Mouse (Mus musculus) left cerebral cortex, adult 11 months (tissue): ENCODE data around the gene Ptov1.

Experiments
- DNase-seq: peaks from one replicate; pipeline ENCODE4 v3.0.0; 2022; ENCODE audit warnings: low spot score

Gene Ptov1

DNA sequence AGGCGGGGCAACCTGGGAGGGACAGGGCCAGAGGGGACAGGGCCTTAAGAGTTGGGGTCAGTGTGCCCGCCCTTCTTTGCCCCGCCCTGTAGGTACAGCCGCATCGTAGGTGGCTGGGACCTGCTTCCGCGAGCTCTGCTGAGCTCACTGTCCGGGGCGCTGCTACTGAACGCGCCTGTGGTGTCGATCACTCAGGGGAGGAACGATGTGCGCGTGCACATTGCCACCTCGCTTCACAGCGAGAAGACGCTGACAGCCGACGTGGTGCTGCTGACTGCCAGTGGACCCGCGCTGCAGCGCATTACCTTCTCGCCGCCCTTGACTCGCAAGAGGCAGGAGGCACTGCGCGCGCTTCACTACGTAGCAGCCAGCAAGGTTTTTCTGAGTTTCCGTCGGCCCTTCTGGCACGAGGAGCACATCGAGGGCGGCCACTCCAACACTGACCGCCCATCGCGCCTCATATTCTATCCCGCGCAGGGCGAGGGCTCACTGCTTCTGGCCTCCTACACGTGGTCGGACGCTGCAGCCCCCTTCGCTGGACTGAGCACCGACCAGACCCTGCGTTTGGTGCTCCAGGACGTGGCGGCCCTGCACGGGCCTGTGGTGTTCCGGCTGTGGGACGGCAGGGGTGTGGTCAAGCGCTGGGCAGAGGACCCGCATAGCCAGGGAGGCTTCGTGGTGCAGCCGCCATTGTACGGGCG, 29.9 kb downstream of the Ptov1 start:
- DNase-seq = no peak

DNA sequence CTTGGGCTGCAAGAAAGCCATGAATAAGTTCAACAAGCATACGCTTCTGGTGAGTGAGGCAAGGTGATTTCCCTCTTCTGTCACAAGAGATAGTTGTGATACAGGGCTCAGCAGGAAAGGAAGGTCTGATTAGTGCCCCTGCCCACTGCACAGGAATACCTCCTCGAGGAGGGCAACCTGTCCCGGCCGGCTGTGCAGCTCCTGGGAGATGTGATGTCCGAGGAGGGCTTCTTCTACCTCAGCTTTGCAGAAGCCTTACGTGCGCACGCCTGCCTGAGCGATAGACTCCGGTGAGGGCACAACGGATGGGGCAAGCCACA, 30.5 kb downstream of the Ptov1 start:
- DNase-seq = no peak

DNA sequence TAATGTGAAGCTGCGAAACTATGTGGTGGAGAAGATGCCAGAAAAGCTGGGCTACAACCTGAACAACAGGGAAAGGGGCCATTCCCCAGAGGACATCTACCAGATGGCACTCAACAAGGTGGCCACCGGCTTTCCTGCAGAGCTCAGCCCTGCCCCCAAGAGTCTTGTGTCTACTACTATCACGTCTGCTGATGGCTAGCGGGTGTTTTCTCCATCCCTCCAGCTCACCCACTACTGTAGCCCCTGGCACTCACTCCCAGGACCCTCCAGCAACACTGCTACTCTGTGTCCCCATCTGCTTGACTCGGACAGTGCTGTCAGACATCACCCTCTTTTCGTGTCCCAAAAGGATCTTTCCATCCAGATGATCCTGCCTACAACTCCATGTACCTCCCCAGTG, 31.5 kb downstream of the Ptov1 start:
- no peak for DNase-seq

DNA sequence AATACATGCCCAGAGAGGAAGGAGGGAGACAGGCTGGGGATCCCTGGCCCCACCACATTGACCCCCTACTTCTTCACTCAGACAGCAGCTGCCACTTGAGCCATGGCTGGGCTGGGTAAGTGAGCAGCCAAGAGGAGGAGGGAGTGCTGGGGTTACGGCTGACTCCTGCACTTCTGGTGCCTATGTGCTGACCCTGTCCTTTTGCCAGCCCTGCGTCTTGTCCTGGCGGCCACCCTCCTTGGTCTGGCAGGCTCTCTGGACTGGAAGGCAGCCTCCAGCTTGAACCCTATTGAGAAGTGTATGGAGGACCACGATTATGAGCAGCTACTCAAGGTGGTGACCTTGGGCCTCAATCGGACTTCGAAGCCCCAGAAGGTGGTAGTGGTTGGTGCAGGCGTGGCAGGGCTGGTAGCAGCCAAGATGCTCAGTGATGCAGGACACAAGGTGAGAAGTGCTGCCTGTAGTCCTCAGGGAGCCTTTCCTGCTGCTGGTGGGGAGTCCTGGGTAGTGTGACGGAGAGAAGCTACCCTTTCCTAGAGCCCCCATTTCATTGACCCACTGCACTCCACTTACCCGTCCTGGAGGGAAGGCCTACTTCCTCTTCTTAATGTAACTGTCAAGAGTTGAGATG, 33.0 kb downstream of the Ptov1 start:
- no peak for DNase-seq

DNA sequence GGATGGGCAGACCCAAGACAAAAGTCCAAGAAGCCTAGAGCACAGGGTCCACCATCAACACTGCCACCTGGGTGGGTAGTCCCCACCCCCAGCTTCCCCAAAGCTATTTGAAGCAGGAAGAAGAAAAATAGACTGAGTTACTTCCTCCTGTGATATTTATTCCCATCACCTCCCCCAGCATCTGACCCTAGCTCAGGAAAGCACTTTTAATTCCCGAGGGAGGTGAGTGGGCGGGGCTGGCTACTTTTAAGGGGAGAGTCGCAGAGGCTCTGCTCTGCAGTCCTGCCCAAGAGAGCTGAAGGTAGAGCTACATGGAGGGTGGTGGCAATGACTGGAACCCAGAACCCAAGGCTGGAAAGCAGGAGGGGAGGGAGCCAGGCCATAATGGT, 33.6 kb downstream of the Ptov1 start:
- no peak for DNase-seq

DNA sequence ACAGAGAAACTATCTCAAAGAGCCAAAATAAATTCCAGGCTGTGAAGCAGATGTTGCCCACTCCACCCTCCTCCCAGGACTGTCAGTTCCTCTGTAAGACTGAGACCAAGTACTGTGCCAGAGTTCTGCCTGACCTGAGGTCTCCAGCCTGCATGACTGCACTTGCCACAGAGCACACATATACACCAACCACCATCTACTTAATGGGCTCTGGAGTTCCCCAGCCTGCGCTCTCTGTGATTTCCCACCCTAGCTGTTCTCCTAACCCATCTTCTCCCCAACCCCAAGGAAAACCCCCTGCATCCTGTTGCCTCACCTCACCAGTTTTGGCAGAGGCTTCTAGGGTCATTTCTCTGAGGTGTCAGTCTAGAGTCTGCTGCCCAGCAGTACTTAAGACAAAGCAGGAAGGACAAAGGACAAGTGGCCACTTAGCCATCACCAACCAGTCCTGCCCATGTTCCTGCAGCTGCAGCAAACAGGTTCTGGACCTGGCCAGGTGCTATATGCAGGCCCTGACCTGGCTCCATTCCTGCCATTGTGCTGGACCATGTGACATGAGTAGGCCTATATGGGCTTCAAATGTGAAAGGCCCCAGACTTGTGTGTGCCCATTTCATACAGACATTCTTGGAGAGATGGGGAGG, 34.1 kb downstream of the Ptov1 start:
- no peak for DNase-seq

DNA sequence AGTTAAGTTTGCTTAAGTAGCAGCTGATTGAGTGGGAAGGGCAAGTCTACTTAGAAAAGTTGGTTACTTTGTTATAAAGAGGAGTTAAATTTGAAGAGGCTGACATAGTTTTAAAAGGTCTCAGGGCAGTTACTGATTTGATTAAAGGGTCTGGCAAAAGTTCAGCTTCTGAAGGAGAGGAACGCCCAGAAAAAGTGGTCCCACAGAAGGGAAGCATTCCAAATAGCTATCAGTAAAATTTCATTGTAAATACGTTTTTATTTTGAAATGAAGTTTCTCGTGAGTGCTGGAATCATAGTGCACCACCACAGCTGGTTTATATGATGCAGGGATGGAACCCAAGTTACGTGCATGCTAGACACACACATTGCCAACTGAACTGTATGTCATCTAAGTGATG, 36.8 kb downstream of the Ptov1 start:
- no peak for DNase-seq

DNA sequence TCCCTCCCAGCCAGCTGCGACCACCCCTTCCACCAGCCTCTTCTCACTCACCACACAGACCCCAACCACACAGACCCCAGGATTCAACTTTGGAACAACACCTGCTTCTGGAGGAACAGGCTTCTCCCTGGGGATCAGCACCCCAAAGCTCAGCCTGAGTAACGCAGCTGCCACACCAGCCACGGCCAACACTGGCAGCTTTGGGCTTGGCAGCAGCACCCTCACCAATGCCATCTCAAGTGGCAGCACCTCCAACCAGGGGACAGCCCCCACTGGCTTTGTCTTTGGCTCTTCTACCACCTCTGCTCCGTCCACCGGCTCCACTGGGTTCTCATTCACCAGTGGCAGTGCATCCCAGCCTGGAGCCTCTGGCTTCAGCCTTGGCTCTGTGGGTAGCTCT, 40.9 kb downstream of the Ptov1 start:
- no peak for DNase-seq

DNA sequence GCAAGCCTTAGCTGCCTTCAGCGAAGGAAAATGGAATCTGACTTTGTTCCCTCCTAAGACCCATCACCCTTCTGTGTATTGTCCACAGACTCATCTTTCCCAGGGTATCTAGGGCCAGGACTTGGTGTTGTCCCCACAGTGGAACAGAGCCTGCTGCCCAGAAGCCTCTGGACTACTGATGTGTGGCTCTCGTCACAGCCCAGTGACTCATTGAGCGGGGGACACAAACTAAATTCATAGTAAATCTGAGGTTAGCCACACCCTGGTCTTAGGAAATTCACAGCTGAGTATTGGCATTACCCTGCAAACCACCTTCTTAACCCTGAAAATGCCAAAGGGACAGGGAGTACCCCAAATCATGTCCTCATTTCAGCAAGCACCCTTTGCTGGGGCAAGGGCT, 42.8 kb downstream of the Ptov1 start:
- no peak for DNase-seq

DNA sequence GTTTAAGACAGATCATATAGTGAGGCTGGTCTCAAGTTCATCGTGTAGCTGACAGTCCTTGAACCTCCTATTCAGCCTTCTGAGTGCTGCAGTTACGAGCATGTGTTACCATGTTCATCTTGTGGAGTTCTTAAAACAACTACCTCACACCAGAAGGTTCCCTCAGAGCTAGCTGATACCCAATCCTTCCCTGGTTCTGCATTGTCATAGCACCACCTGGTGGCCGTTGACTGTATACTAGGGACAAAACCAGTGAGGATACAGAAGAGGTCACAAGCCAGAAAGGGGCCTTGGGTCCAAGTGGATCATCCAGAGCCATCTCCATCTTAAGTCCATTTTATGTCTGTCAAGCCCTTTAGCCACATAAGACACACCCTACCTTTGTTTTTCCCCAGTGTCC, 44.7 kb downstream of the Ptov1 start:
- no peak for DNase-seq

DNA sequence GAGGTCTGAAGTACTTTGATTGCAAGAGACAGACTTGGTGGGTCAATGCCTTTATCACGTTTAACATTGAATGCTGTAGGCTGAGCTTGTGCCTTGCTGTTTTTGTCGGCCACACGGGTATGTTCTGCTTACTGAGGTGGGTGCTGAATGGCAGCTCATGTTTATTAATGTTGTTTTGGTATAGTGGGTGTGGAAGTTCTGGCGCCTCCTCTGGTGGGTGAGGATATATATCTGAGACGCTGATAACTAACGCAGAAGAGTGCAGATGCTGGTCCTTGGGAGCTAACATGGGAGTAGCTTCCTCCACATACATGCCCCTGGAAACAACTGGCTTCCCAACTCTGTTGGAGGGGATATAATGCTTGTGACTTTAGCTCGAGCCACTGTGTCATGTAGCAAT, 46.2 kb downstream of the Ptov1 start:
- DNase-seq = no peak

DNA sequence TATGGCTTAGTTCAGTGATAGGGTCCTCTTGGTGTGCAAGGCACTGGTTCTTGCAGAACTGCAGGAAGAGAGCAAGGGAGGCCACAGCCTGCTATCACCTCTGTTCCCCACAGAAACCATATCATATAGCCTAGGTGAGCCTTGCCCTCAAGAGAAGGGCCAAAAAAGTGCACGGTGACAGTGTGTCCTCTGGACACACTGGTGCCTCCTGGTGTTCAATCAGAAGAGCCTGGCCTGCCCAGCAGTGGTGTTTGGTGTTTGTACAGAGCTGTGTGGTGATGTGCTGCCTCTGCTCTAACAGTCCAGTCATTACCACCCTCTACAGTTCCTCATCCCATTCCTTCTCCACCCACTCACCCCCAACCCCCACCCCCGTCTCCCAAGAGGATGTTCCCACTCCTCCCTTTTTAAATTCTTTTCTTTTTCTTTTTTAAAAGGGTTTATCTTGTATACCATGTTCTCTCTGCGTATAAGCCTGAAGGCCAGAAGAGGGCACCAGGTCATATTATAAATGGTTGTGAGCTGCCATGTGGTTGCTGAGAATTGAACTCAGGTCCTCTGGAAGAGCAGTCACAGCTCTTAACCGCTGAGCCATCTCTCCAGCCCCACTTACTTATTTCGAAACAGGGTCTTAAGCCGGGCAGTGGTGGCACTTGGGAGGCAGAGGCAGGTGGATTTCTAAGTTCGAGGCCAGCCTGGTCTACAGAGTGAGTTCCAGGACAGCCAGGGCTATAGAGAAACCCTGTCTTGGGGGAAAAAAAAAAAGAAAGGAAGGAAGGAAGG, 47.7 kb downstream of the Ptov1 start:
- no peak for DNase-seq

DNA sequence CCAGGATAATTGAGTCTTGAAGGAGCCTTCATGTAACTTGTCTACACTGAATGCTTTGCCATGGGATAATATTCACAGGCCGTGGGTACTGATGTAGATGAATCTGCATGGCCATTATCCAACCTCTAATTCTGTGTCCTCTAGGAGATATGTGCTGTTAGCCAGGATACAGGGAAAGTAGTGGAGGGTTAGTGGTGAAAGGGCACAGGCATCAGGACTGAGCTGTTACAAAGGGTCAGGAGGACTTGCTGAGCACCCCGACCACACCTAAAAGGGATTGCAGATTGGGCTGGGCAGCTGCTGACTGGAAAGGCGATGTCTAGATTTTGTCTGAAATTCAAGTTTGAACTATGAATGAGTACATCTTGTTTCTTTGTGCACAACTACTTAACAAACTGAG, 49.1 kb downstream of the Ptov1 start:
- DNase-seq = no peak

DNA sequence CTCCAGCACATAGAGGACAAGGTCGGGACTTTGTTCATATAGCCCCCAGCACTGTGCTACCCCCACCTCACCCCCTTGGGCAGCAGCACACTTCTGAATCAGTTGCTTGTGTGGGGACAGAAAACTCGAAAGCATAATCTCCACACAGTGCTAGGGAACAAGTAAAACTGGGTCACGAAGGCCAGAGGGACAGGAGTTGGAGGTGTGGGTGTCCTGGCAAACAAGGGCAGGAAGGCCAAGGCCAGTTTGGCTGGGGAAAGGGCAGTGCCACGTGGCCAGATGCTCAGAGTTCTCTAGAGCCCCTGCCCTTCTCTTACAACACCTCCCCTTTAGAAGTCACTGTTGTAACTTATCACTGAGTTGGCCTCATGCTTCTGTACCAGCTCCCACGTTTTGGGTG, 49.7 kb downstream of the Ptov1 start:
- no peak for DNase-seq

DNA sequence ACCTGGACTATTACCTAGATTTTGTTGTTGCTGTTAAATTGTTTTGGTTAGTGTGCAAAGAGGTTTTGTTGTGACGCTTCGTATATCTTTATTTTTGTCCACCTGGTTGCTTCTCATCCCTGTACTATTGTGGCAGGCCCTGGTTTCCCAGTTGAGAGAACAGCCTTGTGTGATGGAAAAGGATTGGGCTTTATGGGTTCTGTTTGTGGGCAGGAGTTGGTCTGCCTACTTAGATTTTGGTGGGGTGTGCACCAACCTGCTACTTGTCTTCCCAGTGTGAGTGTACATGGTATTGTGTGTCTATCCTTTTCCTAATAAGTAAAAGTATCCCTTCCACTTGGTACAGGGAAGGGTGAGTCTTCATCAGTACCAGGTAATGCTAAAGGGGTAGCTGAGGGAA, 50.2 kb downstream of the Ptov1 start:
- DNase-seq = no peak

DNA sequence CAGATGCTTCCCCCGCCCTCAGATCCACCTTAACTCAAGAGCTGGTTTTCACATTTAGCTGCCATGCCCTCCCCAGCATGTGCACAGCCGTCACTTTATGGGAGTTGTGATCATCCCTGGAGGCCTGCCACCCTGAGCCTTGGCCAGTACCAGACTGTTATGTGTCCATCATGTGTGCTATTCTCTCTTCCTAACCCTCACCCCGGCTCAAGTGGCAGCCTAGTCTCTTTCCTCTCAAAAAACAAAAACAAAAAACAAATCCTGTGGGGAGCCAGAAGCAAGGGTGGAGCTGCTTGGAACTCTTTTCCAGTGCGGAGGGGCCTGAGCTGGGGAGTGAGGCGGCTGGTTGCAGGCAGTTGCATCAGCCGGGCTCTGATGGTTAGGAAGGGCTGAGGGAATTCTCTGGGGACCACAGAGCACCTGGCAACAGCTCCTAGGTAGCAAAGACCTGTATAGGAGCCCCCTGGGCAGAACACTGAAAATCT, 50.8 kb downstream of the Ptov1 start:
- no peak for DNase-seq

DNA sequence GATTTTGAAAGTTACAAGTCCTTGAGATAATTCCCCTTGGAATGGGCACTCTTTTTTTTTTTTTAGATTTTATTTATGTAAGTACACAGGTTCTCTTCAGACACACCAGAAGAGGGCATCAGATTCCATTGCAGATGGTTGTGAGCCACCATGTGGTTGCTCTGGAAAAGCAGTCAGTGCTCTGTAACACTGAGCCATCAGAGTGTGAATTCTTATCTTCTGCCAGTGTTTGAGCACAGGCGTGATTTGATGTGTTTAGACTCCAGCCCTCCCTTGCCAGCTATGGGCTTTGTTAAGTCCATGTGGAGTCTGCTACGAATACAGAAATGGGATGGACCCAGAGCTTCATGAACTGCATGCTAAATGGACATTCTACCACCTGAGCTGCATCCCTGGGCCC, 51.4 kb downstream of the Ptov1 start:
- DNase-seq = no peak

DNA sequence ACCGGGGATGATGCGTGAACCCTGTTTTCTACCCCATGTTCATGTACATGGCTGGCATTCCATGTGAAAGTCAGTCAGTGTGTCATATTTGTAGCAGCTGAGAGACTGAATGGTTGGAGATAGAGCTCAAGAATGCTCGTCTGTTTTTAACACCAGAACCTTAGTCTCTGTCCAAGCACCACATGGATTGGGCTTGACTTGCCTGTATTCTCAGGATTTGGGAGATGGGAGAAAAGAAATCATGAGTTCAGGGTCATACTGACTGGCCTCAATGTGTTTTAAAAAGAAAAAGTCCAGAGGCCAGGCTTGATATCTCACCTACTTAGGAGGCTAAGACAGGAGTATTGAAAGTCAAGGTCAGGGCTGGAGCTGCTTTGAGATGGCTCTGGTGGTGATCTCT, 52.1 kb downstream of the Ptov1 start:
- no peak for DNase-seq

DNA sequence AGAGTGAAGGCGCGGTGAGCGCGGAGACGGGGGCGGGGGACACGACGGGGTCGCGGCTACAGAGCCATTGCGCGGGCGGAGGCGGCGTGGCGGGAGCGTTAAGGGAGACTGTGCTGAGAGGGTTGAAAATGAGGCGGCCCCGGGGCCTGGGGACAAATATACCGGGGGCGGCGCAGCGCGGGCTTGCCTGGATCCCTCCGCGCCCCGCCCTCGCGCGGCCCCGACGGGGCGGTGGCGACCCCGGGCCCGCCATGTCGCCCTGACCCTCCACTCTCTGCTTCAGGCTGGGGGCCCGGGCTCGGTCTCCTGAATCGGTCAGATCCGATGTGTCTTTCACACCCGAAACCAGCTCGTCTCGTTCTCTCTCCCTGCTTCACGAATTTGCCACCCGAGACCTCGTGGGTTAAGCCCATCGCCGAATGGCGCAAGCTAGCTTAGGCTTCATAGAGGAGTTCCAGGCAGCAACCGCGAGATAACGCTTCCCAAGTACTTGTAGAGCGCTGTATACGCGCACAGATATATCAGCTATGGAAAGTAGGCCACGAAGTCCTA, 53.0 kb downstream of the Ptov1 start, which contains the start of gene Atf5:
Gene Atf5, minus strand, starts transcription at position 189 of the 552 bp plus-strand sequence.
- no peak for DNase-seq

DNA sequence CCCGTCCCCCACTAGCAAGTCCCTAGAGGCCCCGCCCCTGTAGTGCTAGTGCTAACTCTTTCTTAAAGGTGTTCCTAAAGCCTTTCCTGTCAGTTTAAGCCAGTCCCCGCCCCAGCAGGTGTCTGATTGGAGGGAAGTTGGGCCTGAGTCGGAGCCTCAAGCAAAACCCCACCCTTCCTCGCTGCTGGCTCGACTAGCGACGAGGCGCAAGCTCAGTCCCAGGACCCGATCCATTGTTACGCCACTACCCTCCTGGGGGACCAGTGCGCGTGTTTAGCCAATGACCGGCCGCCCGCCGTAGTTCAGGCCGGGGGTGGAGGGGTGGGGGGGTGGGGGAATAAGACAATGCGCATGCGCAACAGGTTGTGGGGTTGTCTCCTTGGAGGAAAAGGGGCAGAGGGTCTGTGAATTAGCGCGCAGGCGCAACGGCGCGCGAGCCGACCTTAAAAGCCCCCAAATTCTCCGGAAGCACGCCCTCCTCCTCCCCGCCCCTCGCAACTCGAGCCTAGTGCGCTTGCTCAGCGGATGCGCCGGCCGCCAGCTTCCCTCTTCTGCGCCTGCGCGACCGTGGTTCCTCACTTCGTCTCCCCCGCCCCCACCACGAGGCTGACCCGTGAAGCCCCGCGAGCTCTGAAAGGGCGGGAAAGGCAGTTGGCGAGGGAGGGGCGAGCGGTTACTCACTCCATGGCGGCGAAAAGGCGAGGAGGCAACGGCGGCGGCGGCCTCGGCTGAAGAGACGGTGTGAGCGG, 53.7 kb downstream of the Ptov1 start, which contains the start of the genes Nup62 and Il4i1:
Gene Nup62, plus strand, starts transcription at position 368 of the 749 bp plus-strand sequence.
Gene Il4i1, plus strand, starts transcription at position 667 of the 749 bp plus-strand sequence.
- peak; percentile 97 for DNase-seq

DNA sequence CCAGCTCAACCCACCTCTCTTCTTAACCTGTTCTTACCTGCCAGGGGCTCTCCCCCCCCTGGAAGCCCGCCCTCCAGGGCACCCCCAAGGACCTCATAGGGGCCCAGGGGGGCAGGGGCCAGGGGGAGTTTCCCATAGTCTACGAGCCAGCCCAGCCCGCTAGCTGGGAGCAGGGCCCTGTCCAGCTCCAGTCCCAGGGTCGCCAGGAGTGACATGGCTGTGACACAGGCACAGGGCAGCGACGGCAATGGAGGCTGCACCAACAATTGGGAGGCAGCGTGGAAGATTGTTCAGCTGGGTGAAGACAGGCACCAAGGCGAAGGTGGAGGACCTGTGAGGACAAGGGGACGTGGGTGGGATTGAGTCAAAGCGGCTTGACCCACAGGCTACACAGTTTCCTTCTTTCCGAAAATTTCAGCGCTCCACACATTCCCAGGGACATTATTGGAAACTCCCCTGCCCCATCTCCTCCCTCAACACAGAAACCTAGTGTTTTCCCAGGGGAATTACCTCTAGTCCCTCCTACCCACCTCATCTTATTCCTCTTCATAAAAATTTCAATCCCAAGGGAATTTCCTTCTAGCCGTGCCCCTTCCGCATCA, 54.5 kb downstream of the Ptov1 start:
- no peak for DNase-seq
